Mouse (Mus musculus): Measurements from ENCODE around the gene Focad. TPM values are rescaled to one million over a fixed set of nuclear protein-coding genes. Genes with fewer than 3 reads are reported as not detected.

Focad gene
- total RNA-seq, 2 experiments from 2014 or later: 46.4 to 47.5 TPM

DNA sequence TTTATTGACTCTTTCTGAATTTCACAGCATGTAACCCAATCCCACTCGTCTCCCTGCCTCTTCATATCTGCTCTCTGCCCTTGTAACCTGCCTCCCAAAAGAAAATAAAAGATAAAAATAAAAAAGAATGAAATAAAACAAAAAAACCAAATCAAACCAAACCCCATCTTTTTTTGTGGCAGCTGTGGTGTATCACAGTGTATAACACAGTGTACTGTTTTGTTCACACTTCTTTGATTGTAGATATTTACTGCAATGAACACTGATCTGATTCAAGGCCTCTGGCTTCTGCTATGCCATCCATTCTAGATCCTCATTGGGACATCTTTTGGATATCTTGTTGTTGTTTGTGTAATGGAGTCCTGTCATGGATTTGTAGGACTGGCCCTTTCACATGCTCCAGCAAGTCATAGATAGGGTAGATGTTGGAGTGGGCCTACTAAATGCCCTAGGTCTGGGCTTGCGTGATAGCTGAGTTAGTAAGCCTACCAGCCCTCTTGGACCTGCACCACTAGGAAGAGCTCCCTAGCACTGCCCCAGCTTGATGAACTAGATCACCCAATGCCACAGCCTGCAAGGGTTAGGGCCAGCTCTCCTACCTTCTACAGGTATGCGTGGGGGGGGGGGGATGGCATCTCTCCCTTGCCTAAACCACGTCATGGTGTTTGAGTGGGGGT, 181.8 kb downstream of the Focad start:
- intact Hi-C loops (cut with DNase I): no loop called here
- no peak for DNase-seq (ENCODE audit: low spot score in 2 of 2)

DNA sequence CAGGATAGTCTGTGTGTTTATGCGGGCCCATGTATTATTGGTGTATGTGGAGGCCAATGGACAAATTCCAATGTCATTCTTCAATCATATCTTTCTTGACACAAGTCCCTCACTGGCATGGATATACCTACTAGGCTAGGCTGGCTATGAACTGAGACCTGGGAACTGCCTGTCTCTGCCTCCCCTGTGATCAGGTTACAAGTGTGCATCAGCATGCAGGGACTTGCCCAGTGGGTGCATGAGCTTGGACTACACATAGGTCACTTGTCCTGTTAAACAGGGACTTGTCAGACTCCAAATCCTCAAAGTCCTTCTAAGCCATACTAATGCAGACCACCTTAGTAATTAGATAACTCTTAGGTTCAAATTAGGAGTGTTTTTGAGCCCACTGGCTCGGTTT, 184.1 kb downstream of the Focad start:
- DNase-seq (ENCODE audit: low spot score in 2 of 2): no peak
- intact Hi-C loops (cut with DNase I): no loop called here

DNA sequence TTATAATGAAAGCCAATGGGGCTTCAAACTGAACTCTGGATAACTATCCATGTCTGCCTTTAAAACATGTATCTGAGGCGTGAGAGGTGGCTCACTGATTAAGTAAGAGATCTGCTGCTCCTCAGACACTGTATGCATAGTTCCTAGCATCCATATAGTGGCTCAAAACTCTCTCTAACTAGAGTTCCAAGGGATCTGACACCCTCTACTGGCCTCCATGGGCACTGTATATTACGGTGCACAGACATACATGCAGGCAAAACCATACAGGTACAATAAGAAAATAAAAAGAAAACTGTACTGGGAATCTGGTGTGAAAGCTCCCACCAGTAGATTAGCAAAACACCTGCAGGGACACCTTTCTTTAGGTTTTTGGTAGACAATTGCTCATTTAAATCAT, 186.1 kb downstream of the Focad start:
- no peak for DNase-seq (ENCODE audit: low spot score in 2 of 2)
- intact Hi-C loops (cut with DNase I): no loop called here

DNA sequence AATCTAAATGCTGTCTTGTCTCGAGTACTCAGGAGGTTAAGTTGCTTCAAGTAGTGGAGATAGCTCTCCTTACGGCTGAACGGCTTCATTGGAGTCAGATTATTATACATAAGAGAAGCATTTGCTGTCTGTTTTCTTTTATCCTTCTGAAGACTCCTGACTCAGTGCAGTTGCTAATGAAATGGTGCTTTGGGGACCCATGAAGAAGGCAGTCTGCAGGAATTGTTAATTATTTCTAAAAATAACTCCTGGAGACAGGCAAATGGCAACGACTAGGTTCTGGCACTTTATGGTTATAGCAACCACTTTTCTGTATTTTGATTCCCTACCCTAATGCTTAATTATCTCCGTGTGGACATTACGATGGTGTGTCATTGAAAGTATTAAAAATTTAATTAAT, 201.1 kb downstream of the Focad start:
- intact Hi-C loops (cut with DNase I): no loop called here
- no peak for DNase-seq (ENCODE audit: low spot score in 2 of 2)

- intact Hi-C loops (cut with DNase I): no loop called here
These were observed 205.1 kb downstream of the Focad start for GRCm38 (mm10) chr4:88299551-88299950.

DNA sequence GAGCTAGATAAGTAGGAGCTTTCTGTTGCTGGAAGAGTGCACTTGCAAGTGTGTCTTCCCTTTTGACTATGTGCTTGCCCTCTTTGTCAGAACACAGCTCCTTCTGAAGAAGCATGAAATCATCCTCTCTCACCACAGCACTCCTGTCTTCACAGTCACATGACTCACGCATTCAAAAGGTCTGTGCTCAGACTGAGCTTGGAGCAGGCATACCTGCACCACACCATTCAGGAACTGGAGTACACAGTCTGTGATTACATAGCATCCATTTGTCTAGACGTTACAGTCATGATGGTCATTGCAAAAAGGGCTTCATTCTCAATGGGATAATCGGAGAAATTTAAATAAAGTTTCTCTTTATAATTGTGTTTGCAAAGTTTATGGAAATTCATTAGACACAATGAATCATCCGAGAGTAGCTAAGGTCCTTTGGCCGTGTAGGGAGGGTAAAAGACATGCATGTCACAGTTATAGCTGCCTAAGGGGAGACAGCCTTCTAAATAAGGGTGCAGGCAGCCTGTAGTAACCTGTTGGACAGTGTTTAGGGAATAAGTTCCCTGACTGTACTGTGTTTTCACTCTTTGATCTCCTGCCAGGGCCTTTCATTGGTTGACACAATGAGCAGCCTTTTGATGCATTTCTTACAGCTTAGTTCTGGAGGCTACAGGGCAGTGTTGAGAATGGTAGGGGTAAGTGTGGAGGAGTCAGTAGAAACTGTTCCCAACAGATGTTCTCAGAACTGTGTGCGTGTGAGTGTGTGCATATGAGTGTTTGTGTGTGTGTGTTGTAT, 206.6 kb downstream of the Focad start:
- no peak for DNase-seq (ENCODE audit: low spot score in 2 of 2)
- intact Hi-C loops (cut with DNase I): loop anchor here (5.0 kb wide), 1 partner anchor 209 kb away; the partner anchor contains the start of gene Focad

More at GRCm38 (mm10) chr4:88299551-88299950, 205.1 kb downstream of the Focad start:
- no peak for DNase-seq (ENCODE audit: low spot score in 2 of 2)

- peak; percentile 20 for DNase-seq (ENCODE audit: low spot score in 2 of 2)
- intact Hi-C loops (cut with DNase I): loop anchor here (1.0 to 5.0 kb wide), 2 partner anchors 210 to 269 kb away; partner anchors contain the start of genes Focad and Mllt3
These were observed 207.9 kb downstream of the Focad start for GRCm38 (mm10) chr4:88302291-88302690.

GRCm38 (mm10) chr4:88307691-88308090, 213.3 kb downstream of the Focad start:
- intact Hi-C loops (cut with DNase I): no loop called here
- no peak for DNase-seq (ENCODE audit: low spot score in 2 of 2)

DNA sequence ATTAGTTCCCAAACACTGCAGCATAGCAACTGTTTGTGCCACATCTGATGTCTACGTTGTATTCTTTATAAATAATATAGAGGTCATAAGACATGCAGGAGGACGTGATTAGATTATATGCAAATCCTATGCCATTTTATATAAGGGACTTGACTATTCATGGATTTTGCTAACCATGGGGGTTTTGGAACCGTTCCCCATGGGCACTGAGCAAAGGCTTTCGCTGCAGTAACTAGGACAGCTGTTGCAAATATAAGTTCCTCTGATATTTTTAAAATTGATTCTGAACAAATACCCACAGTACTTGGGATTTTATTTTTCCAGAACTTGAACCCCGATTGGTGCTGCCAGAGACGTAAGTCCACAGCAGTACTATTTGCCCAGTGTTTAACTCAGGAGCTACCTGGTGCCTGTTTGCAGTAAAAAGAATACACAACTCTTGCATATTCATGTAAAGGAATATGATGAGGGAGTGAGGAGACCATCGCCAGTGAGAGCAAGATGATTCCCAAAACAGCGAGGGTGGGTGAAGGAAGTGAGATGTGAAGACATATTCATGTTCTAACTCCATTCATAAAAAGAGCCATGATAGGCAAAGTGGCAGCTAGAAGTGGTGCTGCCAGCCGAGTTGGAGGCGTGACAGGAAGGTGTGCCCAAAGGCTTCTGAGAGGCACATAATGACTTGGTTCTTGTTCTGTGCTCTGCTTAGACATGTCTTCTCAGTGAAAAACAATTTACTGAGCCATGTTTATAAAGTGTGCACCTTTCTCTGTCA, 214.1 kb downstream of the Focad start:
- intact Hi-C loops (cut with DNase I): no loop called here
- DNase-seq (ENCODE audit: low spot score in 2 of 2): no peak

DNA sequence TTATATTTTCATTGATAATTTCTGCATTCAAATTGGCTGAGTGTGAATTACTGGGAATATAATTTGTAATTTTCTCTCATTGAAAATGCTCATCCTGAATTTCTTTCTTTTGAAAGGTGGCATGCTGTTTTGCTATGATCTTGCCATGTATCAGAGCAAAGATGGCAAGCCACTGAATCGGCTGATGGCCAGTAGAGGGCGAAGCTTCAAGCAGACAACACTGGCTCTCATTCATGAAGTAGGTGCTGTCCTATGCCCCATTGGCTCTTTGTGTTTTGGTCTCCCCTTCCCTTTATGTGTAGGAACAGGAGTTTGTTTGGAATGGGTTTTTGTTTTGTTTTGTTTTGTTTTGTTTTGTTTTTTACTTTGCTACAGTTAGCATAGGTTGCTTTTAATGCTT, 215.2 kb downstream of the Focad start:
- peak in 1 of 2 experiments; percentile 12 for DNase-seq (ENCODE audit: low spot score in 2 of 2)
- intact Hi-C loops (cut with DNase I): loop anchor here (5.0 kb wide), 1 partner anchor 38 kb away; no protein-coding TSS in a partner anchor

- intact Hi-C loops (cut with DNase I): loop anchor here (5.0 kb wide), 1 partner anchor 32 kb away; no protein-coding TSS in a partner anchor
- no peak for DNase-seq (ENCODE audit: low spot score in 2 of 2)
These were observed 220.5 kb downstream of the Focad start for GRCm38 (mm10) chr4:88314898-88315297.

DNA sequence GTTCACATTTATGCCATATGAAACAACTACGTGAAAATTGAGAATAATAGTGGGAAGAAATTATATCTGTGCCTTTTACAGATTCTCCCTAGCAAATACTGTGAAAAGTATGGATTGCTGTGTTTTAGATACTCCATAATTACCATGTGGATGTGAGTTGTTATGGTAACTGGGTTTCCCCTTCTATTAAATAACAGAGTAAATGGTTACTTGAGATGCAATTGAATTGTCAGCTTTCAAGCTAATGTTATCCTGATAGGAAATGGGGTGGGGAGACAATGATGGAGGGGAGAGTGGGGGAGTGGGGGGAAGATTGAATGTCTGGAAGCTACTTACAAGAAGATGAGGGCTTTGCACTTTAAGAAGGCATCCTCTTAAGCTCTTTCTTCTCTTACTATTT, 225.6 kb downstream of the Focad start:
- no peak for DNase-seq (ENCODE audit: low spot score in 2 of 2)
- intact Hi-C loops (cut with DNase I): no loop called here

DNA sequence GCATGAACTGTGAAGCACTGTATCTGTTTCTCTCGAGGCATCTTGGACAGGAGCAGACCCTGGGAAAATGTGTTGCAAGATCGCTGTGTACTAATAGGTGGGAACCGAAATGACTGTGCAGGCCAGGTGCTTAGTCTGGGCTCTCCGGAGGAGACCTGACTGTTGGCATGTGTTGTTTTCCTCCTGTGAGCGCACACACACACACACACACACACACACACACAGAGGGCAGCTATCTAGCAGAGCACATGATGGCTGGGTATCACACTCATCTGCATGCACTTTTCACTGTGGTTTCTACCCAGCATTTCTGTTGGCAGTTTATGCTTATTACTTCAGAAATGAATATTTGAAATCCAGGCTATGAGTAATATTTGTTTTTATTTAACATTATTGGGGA, 231.0 kb downstream of the Focad start:
- intact Hi-C loops (cut with DNase I): no loop called here
- no peak for DNase-seq (ENCODE audit: low spot score in 2 of 2)

DNA sequence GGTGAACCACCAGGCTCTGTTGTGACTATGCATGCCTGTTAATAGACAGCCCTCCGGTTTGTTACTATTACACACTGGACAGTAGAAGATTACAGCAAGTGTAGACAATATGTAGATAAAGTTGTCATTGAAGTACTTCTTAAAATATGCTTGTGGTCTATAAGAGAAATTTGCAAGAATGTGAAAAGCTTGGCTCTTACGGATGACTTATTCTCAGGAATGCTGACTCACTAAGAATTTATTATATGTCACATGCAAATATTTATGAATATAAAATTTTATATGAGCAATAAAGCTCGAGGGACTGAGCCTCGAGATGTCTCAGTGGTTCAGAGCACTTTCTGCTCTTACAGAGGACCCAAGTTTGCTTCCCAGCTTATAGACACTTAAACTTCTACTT, 240.1 kb downstream of the Focad start:
- intact Hi-C loops (cut with DNase I): no loop called here

DNA sequence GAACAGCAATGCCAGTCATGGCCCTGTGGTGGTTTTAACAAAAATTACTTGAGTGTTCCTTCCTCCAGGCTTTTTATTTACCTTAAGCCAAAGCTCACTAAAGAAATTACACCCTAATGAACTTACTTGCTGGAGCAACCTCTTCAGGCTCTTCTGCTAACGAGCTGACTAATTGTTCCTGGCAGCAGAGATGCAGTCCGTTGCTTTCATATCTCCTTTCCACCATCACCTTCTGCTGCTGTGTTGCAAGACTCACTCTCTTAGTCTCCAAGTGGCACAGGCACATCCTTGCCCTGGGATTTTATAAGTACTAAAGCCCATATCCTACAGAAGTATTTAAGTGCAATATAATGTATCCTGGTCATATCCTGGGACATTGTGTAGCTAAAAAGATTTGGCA, 242.3 kb downstream of the Focad start:
- DNase-seq (ENCODE audit: low spot score in 2 of 2): no peak
- intact Hi-C loops (cut with DNase I): no loop called here

More for the DNA sequence above, 240.1 kb downstream of the Focad start:
- no peak for DNase-seq (ENCODE audit: low spot score in 2 of 2)

DNA sequence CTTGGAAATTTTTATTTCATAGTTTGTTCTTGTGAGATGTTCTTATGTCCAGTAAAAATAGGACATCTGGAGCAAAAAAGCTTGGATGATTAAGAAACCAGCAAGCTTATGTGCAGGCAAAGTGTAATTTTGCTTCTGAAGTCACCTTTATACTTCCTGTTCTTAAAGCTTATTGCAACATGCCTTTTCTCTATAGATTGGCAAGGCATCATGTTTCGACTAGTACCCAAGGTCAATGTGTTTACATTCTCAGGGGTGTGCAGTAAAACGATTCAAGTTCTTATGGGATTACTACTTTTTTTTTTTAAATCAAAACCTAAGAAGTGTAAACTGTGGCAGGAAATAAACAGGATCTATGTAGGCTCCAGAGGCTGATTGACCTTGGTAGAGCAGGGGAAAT, 242.9 kb downstream of the Focad start:
- intact Hi-C loops (cut with DNase I): no loop called here

DNA sequence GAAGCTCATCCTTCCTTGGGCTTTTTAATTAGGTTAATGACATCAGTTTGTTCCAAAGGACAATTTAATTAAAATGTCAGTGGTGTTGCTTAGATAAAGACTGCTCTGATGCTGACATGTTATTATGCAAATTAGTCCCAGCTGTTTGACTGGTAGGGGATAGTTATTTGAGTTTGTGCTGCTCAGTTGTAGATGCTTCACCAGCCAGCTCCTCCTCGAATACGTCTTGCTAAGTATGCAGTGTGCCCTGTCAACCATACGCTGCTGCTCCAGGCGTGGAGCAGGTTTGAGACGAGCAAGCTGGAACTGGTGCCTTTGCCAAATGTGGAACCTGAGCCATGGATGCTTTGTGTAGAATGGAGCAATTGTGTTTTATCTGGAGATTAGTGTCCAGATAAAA, 243.7 kb downstream of the Focad start:
- intact Hi-C loops (cut with DNase I): no loop called here
- DNase-seq (ENCODE audit: low spot score in 2 of 2): no peak

More for the DNA sequence above, 242.9 kb downstream of the Focad start:
- DNase-seq (ENCODE audit: low spot score in 2 of 2): no peak

GRCm38 (mm10) chr4:88344468-88344867, 250.0 kb downstream of the Focad start:
- peak; percentile 52 to 64 for DNase-seq (ENCODE audit: low spot score in 2 of 2)
- intact Hi-C loops (cut with DNase I): no loop called here

- intact Hi-C loops (cut with DNase I): loop anchor here (5.0 kb wide), 1 partner anchor 33 kb away; no protein-coding TSS in a partner anchor
- no peak for DNase-seq (ENCODE audit: low spot score in 2 of 2)
These were observed 250.6 kb downstream of the Focad start for GRCm38 (mm10) chr4:88345065-88345464.

DNA sequence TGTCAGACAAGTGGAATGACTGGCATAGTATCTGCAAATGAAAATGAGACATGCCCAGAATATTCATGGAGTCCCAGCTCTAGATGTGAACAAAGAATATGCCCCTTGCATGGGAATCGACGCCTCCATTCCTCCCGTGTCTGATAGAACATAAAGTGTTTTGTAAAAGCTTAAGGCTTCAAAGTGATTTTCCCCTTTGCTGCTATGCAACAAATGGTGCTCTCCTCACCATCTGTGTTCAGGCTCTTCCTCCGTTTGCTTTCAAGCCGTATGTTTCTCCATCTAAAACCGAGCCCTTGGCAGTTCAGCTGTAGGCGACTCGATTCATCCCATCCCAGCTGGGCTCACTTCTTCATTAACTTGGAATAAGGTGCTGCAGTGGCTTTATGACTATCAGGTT, 251.5 kb downstream of the Focad start:
- DNase-seq (ENCODE audit: low spot score in 2 of 2): peak; percentile 19 to 34
- intact Hi-C loops (cut with DNase I): loop anchor here (5.0 kb wide), 1 partner anchor 34 kb away; no protein-coding TSS in a partner anchor

Data from left cerebral cortex, postnatal 14 days (tissue).